In genomic region chr3:90213377-90213866, GRCm38 (mm10) we compare ENCODE assay signal across 8 mouse cellular contexts. TPM values are rescaled to one million over a fixed set of nuclear protein-coding genes. Genes with fewer than 3 reads are reported as not detected.
A peak's percentile ranks its signal among the peaks of the same experiment; 100 is the strongest.
DNase-seq lines count a peak whose midpoint lies in the region; ATAC-seq and TF ChIP-seq lines count a peak whose summit lies in the region.

TSS of gene Rps27 (minus strand) at chr3:90213651.
TSS of gene Rab13 (plus strand) at chr3:90213695.

- peaks cover 42% of the 10 kb centered on the region for H3K36me3 ChIP-seq in hindbrain, embryonic 14.5 days (replicated peaks; ENCODE audit: control insufficient read depth, insufficient read depth)

- H3K9me3 ChIP-seq in hindbrain, embryonic 14.5 days (ENCODE audit: control insufficient read depth, low read length): no peaks in the 10 kb centered on the region

- peak within 1 kb of the TSS; percentile 89 for H3K27ac ChIP-seq in hindbrain, embryonic 14.5 days

- H3K4me2 ChIP-seq in hindbrain, embryonic 14.5 days (replicated peaks): peak within 1 kb of the TSS; percentile 79

- no peaks in the 10 kb centered on the region for H3K27me3 ChIP-seq in Patski
- no peaks in the 10 kb centered on the region for H3K27me3 ChIP-seq in hindbrain, embryonic 14.5 days (ENCODE audit: control insufficient read depth, insufficient read depth, low read length)

- in situ Hi-C loops in Patski (cut with MboI; ENCODE audit: low pct_unique_long_range_greater_than_20kb): no loop called here

- H3K4me1 ChIP-seq in hindbrain, embryonic 14.5 days (replicated peaks; ENCODE audit: control insufficient read depth, insufficient read depth, low read length): peaks cover 18% of the 10 kb centered on the region

- peak; percentile 85 for ATAC-seq in Patski
- ATAC-seq in hindbrain, embryonic 14.5 days (ENCODE audit: low FRiP score): peak; percentile 96

- peak within 1 kb of the TSS; percentile 68 for H3K4me3 ChIP-seq in hindbrain, embryonic 14.5 days (replicated peaks; ENCODE audit: low read length)

- no peak for TF ChIP-seq CTCF in Patski (IDR thresholded peaks at IDR 0.05)

- WGBS in hindbrain, embryonic 14.5 days: under 1% methylated on average over 42 of the region's 42 CpGs

- DNase-seq in Patski (ENCODE audit: low read depth, low spot score): peak; percentile 96
- peak; percentile 87 to 91 for DNase-seq in cerebellum, postnatal 14 days
- peak; percentile 87 to 89 for DNase-seq in frontal cortex, postnatal 14 days (ENCODE audit: low spot score in 2 of 2)
- peak; percentile 96 for DNase-seq in hindbrain, embryonic 14.5 days (ENCODE audit: low spot score)
- peak; percentile 90 to 92 for DNase-seq in layer of hippocampus, postnatal 36 days
- DNase-seq in lung, postnatal 36 days: peak; percentile 96
- peak; percentile 97 for DNase-seq in retina, postnatal 1 day
- peak; percentile 86 to 88 for DNase-seq in urinary bladder, adult 18-20 months (ENCODE audit: low spot score in 2 of 2)

- CTCF ChIA-PET in Patski (lab: Charles Lee): interaction anchor here (0.6 to 1.7 kb wide), 3 partner anchors 19 to 160 kb away, joined by 3 to 4 read pairs (median 3); no protein-coding TSS in a partner anchor

- POLR2A ChIA-PET in Patski (lab: Charles Lee): interaction anchor here (0.6 to 1.7 kb wide), 7 partner anchors 9 to 158 kb away, joined by 3 to 9 read pairs (median 4); partner anchors contain the start of gene Slc39a1

- peak within 1 kb of the TSS; percentile 88 for H3K9ac ChIP-seq in hindbrain, embryonic 14.5 days

RNA-seq across cellular contexts. Expression of gene Rps27, which starts in this region (rescaled TPM):
- 2,084 TPM for polyA plus RNA-seq in Patski (2021)
- 911 and 1,154 TPM in 2 replicates for polyA plus RNA-seq in hindbrain, embryonic 14.5 days (2014; fragmentation: Nextera tagmentation; extraction: Ambion mirVana)
- 100 to 1,000 TPM; 928 to 941 TPM for total RNA-seq in layer of hippocampus, postnatal 36 days (2021)

RNA-seq across cellular contexts. Expression of gene Rab13, which starts in this region (rescaled TPM):
- polyA plus RNA-seq in Patski (2021): 66.8 TPM
- polyA plus RNA-seq in hindbrain, embryonic 14.5 days (2014; fragmentation: Nextera tagmentation; extraction: Ambion mirVana): 11.9 and 13.3 TPM in 2 replicates
- 1 to 10 TPM; 8.9 to 9.8 TPM for total RNA-seq in layer of hippocampus, postnatal 36 days (2021)

Comparison
In these comparisons a context has a peak if more than half of its experiments do, and no peak if none do; other contexts are left out.
1. Peak in every context shown above with its lines: DNase-seq, ATAC-seq, H3K4me3 ChIP-seq and H3K27ac ChIP-seq.